Mouse (Mus musculus): ENCODE measurements around the gene Gm12169. TPM values are rescaled to one million over a fixed set of nuclear protein-coding genes. Genes with fewer than 3 reads are reported as not detected.

Gene Gm12169
- polyA plus RNA-seq, 1 experiment: not detected

GRCm38 (mm10) chr11:46582741-46583140 is 58.7 kb downstream of the Gm12169 start:
- Histone ChIP-seq H3K27ac (ENCODE audit: insufficient read depth, low read depth, low read length) (no peak overlapping the region), H3K4me1 (ENCODE audit: control insufficient read depth, insufficient read depth, low read length) (no peaks in the 10 kb centered on the region), H3K4me3 (ENCODE audit: insufficient read depth, low read length) (no peak overlapping the region)
- TF ChIP-seq POLR2A (IDR thresholded peaks at IDR 0.05; ENCODE audit: borderline replicate concordance, low read depth, low read length): no peak
- no peak for TF ChIP-seq CTCF (IDR thresholded peaks at IDR 0.05; ENCODE audit: low read depth, low read length)

Other genes with a start within 250 kb of the Gm12169 start
- gene Cyfip2, start 211.4 kb upstream of the Gm12169 start, polyA plus RNA-seq (2012; ENCODE audit: insufficient read depth, insufficient read length, missing spikeins): 10.3 and 11.4 TPM in 2 replicates
- 0.35 TPM in 1 of 2 replicates, not detected in the other for gene Itk, start 134.7 kb upstream of the Gm12169 start, polyA plus RNA-seq (2012; ENCODE audit: insufficient read depth, insufficient read length, missing spikeins)
- gene Fam71b, start 127.7 kb upstream of the Gm12169 start, polyA plus RNA-seq (2012; ENCODE audit: insufficient read depth, insufficient read length, missing spikeins): not detected in 2 replicates
- gene Med7, start 87.3 kb upstream of the Gm12169 start, polyA plus RNA-seq (2012; ENCODE audit: insufficient read depth, insufficient read length, missing spikeins): 33.4 and 39.9 TPM in 2 replicates
- gene Havcr2, start 69.3 kb upstream of the Gm12169 start, polyA plus RNA-seq (2012; ENCODE audit: insufficient read depth, insufficient read length, missing spikeins): 22.1 and 27.7 TPM in 2 replicates
- gene BC053393, start 47.3 kb downstream of the Gm12169 start, polyA plus RNA-seq (2012; ENCODE audit: insufficient read depth, insufficient read length, missing spikeins): not detected in 2 replicates
- not detected in 2 replicates for gene Dppa1, start 105.0 kb downstream of the Gm12169 start, polyA plus RNA-seq (2012; ENCODE audit: insufficient read depth, insufficient read length, missing spikeins)
- gene Timd2, start 182.8 kb downstream of the Gm12169 start, polyA plus RNA-seq (2012; ENCODE audit: insufficient read depth, insufficient read length, missing spikeins): not detected in 2 replicates
- gene Havcr1, start 210.9 kb downstream of the Gm12169 start, polyA plus RNA-seq (2012; ENCODE audit: insufficient read depth, insufficient read length, missing spikeins): not detected in 2 replicates

Measured in bone marrow macrophage, adult 2 months (primary cell).